ENCODE assay signal across 29 mouse cellular contexts in the genomic region with DNA sequence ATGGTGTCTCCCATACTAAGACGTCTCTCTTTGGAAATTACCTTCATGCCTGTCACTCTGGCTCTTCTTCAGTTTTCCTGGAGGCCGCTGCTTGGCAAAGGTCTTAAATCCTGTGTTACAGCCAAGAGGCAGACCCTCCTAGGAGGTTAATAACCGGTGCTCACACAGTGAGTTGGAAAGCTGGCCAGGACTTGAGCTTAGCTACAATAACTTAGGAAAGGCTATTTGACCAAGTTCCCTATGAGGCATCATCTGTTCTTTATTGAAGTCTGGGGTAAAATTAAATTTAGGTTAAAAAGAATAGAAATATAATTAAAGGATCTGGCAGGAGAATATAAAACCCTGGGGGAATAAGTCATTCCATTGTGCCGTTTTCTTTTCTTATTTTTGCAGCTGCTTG. TPM values are rescaled to one million over a fixed set of nuclear protein-coding genes. Genes with fewer than 3 reads are reported as not detected.
DNase-seq lines count a peak whose midpoint lies in the region; ATAC-seq and TF ChIP-seq lines count a peak whose summit lies in the region.
"Had no signal": no experiment of that assay in that cellular context is flagged by ENCODE, and none has a peak within 500 bp of the region (broad histone marks: within the 10 kb centered on the region; RNA-seq: fewer than 3 reads in every experiment).

No protein-coding gene starts in this region.

- no peak for TF ChIP-seq CTCF in hindbrain, postnatal 0 days (IDR thresholded peaks at IDR 0.05; ENCODE audit: low read depth)

- no peaks in the 10 kb centered on the region for H3K4me1 ChIP-seq in hindbrain, postnatal 0 days (ENCODE audit: insufficient read depth, low read length)
- no peaks in the 10 kb centered on the region for H3K4me1 ChIP-seq in hindbrain, embryonic 16.5 days (ENCODE audit: control insufficient read depth, insufficient read depth, low read depth, low read length)
- 0 out of 2 replicates have a peak, but pooled peaks cover 2% of the 10 kb centered on the region for H3K4me1 ChIP-seq in midbrain, embryonic 14.5 days (ENCODE audit: control insufficient read depth, insufficient read depth, low read length)
- H3K4me1 ChIP-seq in midbrain, embryonic 10.5 days: no peaks in the 10 kb centered on the region
- peaks cover 4% of the 10 kb centered on the region; the same call in 1 of the 2 replicates for H3K4me1 ChIP-seq in embryonic facial prominence, embryonic 15.5 days
- H3K4me1 ChIP-seq: forebrain, embryonic 12.5 days; forebrain, embryonic 15.5 days; heart, embryonic 10.5 days; heart, embryonic 13.5 days; hindbrain, embryonic 15.5 days had no signal

- H3K27ac ChIP-seq in hindbrain, postnatal 0 days: no peak overlapping the region
- H3K27ac ChIP-seq in hindbrain, embryonic 16.5 days (ENCODE audit: low read depth, low read length): no peak overlapping the region
- no peak overlapping the region for H3K27ac ChIP-seq in midbrain, embryonic 14.5 days (replicated peaks; ENCODE audit: low read depth, low read length)
- H3K27ac ChIP-seq in midbrain, embryonic 10.5 days (replicated peaks): no peak overlapping the region
- H3K27ac ChIP-seq in embryonic facial prominence, embryonic 15.5 days (replicated peaks): 0 out of 2 replicates have a peak overlapping the region, but pooled peaks have one; percentile 11
- H3K27ac ChIP-seq: forebrain, embryonic 12.5 days; forebrain, embryonic 15.5 days; heart, adult 2 months; heart, embryonic 10.5 days; heart, embryonic 13.5 days; hindbrain, embryonic 12.5 days; hindbrain, embryonic 15.5 days had no signal

- H3K4me2 ChIP-seq in hindbrain, postnatal 0 days (ENCODE audit: low read depth, low read length): no peak overlapping the region
- H3K4me2 ChIP-seq in hindbrain, embryonic 16.5 days (ENCODE audit: low read length): no peak overlapping the region
- H3K4me2 ChIP-seq in midbrain, embryonic 14.5 days (ENCODE audit: low read length): no peak overlapping the region
- no peak overlapping the region for H3K4me2 ChIP-seq in embryonic facial prominence, embryonic 15.5 days (replicated peaks)
- H3K4me2 ChIP-seq: forebrain, embryonic 12.5 days; forebrain, embryonic 15.5 days; heart, embryonic 13.5 days; hindbrain, embryonic 12.5 days; hindbrain, embryonic 15.5 days had no signal

- no peak for ATAC-seq in hindbrain, postnatal 0 days
- ATAC-seq in hindbrain, embryonic 16.5 days: no peak
- ATAC-seq in midbrain, embryonic 14.5 days (ENCODE audit: low FRiP score, low TSS enrichment): no peak
- no peak for ATAC-seq in embryonic facial prominence, embryonic 15.5 days (ENCODE audit: insufficient number of reproducible peaks, low FRiP score, low TSS enrichment, low read depth)
- no peak for ATAC-seq in megakaryocyte progenitor cell, adult 5-6 weeks (replicated peaks; ENCODE audit: poor library complexity)
- ATAC-seq: forebrain, embryonic 15.5 days; inflammation-experienced regulatory T-cells, adult 6 months; intestine, embryonic 16.5 days; Patski had no signal

- DNase-seq in cerebellum, postnatal 14 days: peak; percentile 33 to 60
- DNase-seq in cerebellum, adult 8-10 months: no peak
- peak; percentile 39 for DNase-seq in hindbrain, postnatal 0 days (ENCODE audit: low spot score)
- DNase-seq in midbrain, embryonic 14.5 days: peak; percentile 28
- DNase-seq in midbrain, embryonic 10.5 days (ENCODE audit: low spot score): no peak
- DNase-seq: adrenal gland, postnatal 10 days; adrenal gland, postnatal 36 days; B cell, adult 2 months; cerebellum, adult 11 months; cerebellum, adult 2 months; cerebellum, postnatal 36 days; embryo, embryonic 11 days; gastrocnemius, postnatal 25 days; heart, adult 2 months had no signal

- no peaks in the 10 kb centered on the region for H3K9me3 ChIP-seq in hindbrain, postnatal 0 days (ENCODE audit: low read length)
- H3K9me3 ChIP-seq in hindbrain, embryonic 16.5 days (ENCODE audit: control insufficient read depth, low read length): no peaks in the 10 kb centered on the region
- H3K9me3 ChIP-seq in midbrain, embryonic 14.5 days (ENCODE audit: control insufficient read depth, low read length): no peaks in the 10 kb centered on the region
- H3K9me3 ChIP-seq in midbrain, embryonic 10.5 days (replicated peaks): no peaks in the 10 kb centered on the region
- H3K9me3 ChIP-seq in embryonic facial prominence, embryonic 15.5 days (replicated peaks): no peaks in the 10 kb centered on the region
- H3K9me3 ChIP-seq: forebrain, embryonic 12.5 days; forebrain, embryonic 15.5 days; heart, embryonic 10.5 days; heart, embryonic 13.5 days; hindbrain, embryonic 12.5 days; hindbrain, embryonic 15.5 days had no signal

- H3K27me3 ChIP-seq in hindbrain, postnatal 0 days (ENCODE audit: insufficient read depth, low read length): no peaks in the 10 kb centered on the region
- H3K27me3 ChIP-seq in hindbrain, embryonic 16.5 days (replicated peaks; ENCODE audit: control insufficient read depth, insufficient read depth, low read length): no peaks in the 10 kb centered on the region
- no peaks in the 10 kb centered on the region for H3K27me3 ChIP-seq in midbrain, embryonic 14.5 days (ENCODE audit: control insufficient read depth, insufficient read depth, low read length)
- no peaks in the 10 kb centered on the region for H3K27me3 ChIP-seq in midbrain, embryonic 10.5 days (ENCODE audit: low read depth, poor library complexity, severe bottlenecking)
- H3K27me3 ChIP-seq in embryonic facial prominence, embryonic 15.5 days: no peaks in the 10 kb centered on the region
- H3K27me3 ChIP-seq: CH12.LX; forebrain, embryonic 12.5 days; forebrain, embryonic 15.5 days; heart, embryonic 13.5 days; hindbrain, embryonic 12.5 days; hindbrain, embryonic 15.5 days; Patski had no signal

- 44% methylated on average over 4 of the region's 4 CpGs for WGBS in hindbrain, postnatal 0 days
- 62% methylated on average over 4 of the region's 4 CpGs for WGBS in hindbrain, embryonic 16.5 days
- WGBS in midbrain, embryonic 14.5 days: 31% methylated on average over 4 of the region's 4 CpGs
- WGBS in midbrain, embryonic 10.5 days: 74% methylated on average over 4 of the region's 4 CpGs
- 29% methylated on average over 4 of the region's 4 CpGs for WGBS in embryonic facial prominence, embryonic 15.5 days

- no peak overlapping the region for H3K4me3 ChIP-seq in hindbrain, postnatal 0 days (ENCODE audit: low read length)
- H3K4me3 ChIP-seq in hindbrain, embryonic 16.5 days (ENCODE audit: low read length): no peak overlapping the region
- no peak overlapping the region for H3K4me3 ChIP-seq in midbrain, embryonic 14.5 days (replicated peaks; ENCODE audit: low read depth, low read length)
- no peak overlapping the region for H3K4me3 ChIP-seq in midbrain, embryonic 10.5 days
- H3K4me3 ChIP-seq in embryonic facial prominence, embryonic 15.5 days (replicated peaks): no peak overlapping the region
- H3K4me3 ChIP-seq: erythroblast, embryonic 14.5 days; forebrain, embryonic 12.5 days; forebrain, embryonic 15.5 days; heart, adult 2 months; heart, embryonic 10.5 days; heart, embryonic 13.5 days; hindbrain, embryonic 12.5 days; hindbrain, embryonic 15.5 days had no signal

- H3K36me3 ChIP-seq in hindbrain, postnatal 0 days (ENCODE audit: insufficient read depth, low read length): no peaks in the 10 kb centered on the region
- no peaks in the 10 kb centered on the region for H3K36me3 ChIP-seq in hindbrain, embryonic 16.5 days (ENCODE audit: control insufficient read depth, insufficient read depth, low read length)
- no peaks in the 10 kb centered on the region for H3K36me3 ChIP-seq in midbrain, embryonic 14.5 days (ENCODE audit: control insufficient read depth, insufficient read depth, low read length)
- H3K36me3 ChIP-seq in midbrain, embryonic 10.5 days: no peaks in the 10 kb centered on the region
- no peaks in the 10 kb centered on the region for H3K36me3 ChIP-seq in embryonic facial prominence, embryonic 15.5 days
- H3K36me3 ChIP-seq: forebrain, embryonic 12.5 days; forebrain, embryonic 15.5 days; G1E; heart, embryonic 10.5 days; heart, embryonic 13.5 days; hindbrain, embryonic 12.5 days; hindbrain, embryonic 15.5 days had no signal

- no peak overlapping the region for H3K9ac ChIP-seq in hindbrain, postnatal 0 days (replicated peaks; ENCODE audit: low read length)
- no peak overlapping the region for H3K9ac ChIP-seq in hindbrain, embryonic 16.5 days (ENCODE audit: low read depth, low read length)
- H3K9ac ChIP-seq in midbrain, embryonic 14.5 days (replicated peaks; ENCODE audit: low read length): no peak overlapping the region
- H3K9ac ChIP-seq in embryonic facial prominence, embryonic 15.5 days: no peak overlapping the region
- H3K9ac ChIP-seq: forebrain, embryonic 12.5 days; forebrain, embryonic 15.5 days; heart, embryonic 13.5 days; hindbrain, embryonic 12.5 days; hindbrain, embryonic 15.5 days had no signal

RNA-seq across cellular contexts. Expression of gene Mmd, which starts 41.9 kb away (rescaled TPM):
- 200 and 229 TPM in 2 replicates for total RNA-seq in hindbrain, postnatal 0 days (2014; rRNA removed)
- 97.2 and 101 TPM in 2 replicates for polyA plus RNA-seq in hindbrain, postnatal 0 days (2015; fragmentation: Nextera tagmentation; extraction: Ambion mirVana)
- polyA plus RNA-seq in hindbrain, embryonic 16.5 days (2015; fragmentation: Nextera tagmentation; extraction: Ambion mirVana): 118 and 125 TPM in 2 replicates
- polyA plus RNA-seq in midbrain, embryonic 14.5 days (2014; fragmentation: Nextera tagmentation; extraction: Ambion mirVana): 91.2 and 93.6 TPM in 2 replicates
- polyA plus RNA-seq in midbrain, embryonic 10.5 days (2016; fragmentation: Nextera tagmentation; extraction: Ambion mirVana): 38.9 and 42.7 TPM in 2 replicates
- 41.6 and 42.0 TPM in 2 replicates for polyA plus RNA-seq in embryonic facial prominence, embryonic 15.5 days (2015; fragmentation: Nextera tagmentation; extraction: Ambion mirVana)
- 19.0 and 20.5 TPM in 2 replicates for total RNA-seq in megakaryocyte progenitor cell, adult 5-6 weeks (2015)
- 16.0 and 17.7 TPM in 2 replicates for total RNA-seq in megakaryocyte progenitor cell, adult 5-6 weeks (2017)

Comparison
In these comparisons a context has a peak if more than half of its experiments do, and no peak if none do; other contexts are left out.
1. DNase-seq: peak in cerebellum, postnatal 14 days (2 of 2), hindbrain, postnatal 0 days (single experiment) and midbrain, embryonic 14.5 days (single experiment); none in cerebellum, adult 8-10 months (single experiment) and midbrain, embryonic 10.5 days (single experiment).